26 mouse cellular contexts compared by ENCODE assay signal in the genomic region with DNA sequence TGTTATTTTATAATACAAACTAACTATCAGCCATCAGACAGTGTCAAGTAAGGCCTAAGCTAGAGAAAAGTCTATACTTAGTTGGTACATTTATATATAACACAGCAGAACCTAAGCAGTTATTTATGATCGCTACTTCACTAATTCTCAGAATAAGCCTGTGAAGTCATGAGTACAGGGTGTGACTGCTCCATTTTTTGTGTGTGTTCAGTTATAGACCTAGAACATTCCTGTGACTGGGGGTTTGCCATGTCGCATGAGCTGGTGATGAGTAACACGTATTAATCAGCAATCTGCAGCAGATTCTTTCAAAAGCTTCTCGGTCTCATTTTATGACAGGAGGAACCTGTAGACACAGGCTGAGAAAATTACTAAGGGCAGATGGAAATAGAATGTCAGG. TPM values are rescaled to one million over a fixed set of nuclear protein-coding genes. Genes with fewer than 3 reads are reported as not detected.
DNase-seq lines count a peak whose midpoint lies in the region; ATAC-seq and TF ChIP-seq lines count a peak whose summit lies in the region.
"Had no signal": no experiment of that assay in that cellular context is flagged by ENCODE, and none has a peak within 500 bp of the region (broad histone marks: within the 10 kb centered on the region; RNA-seq: fewer than 3 reads in every experiment).

No protein-coding gene starts in this region.

- H3K36me3 ChIP-seq in heart, postnatal 0 days (replicated peaks; ENCODE audit: control insufficient read depth, insufficient read depth, low read length), result no peaks in the 10 kb centered on the region
- H3K36me3 ChIP-seq: embryonic facial prominence, embryonic 10.5 days; forebrain, embryonic 15.5 days; heart, embryonic 10.5 days; limb, embryonic 15.5 days; liver, embryonic 15.5 days; lung, embryonic 15.5 days; midbrain, embryonic 13.5 days had no signal

- ATAC-seq in frontal cortex, adult (ENCODE audit: low TSS enrichment), result peak; percentile 80
- ATAC-seq in heart, postnatal 0 days (ENCODE audit: insufficient read depth, low read depth), result peak; percentile 36; the same call in 1 of the 2 replicates
- ATAC-seq in granulocyte monocyte progenitor cell, adult 5-6 weeks (replicated peaks; ENCODE audit: poor library complexity, severe bottlenecking), result no peak
- ATAC-seq: forebrain, embryonic 15.5 days; inflammation-experienced regulatory T-cells, adult 6 months; midbrain, embryonic 13.5 days had no signal

- no peak overlapping the region for H3K9ac ChIP-seq in heart, postnatal 0 days (replicated peaks; ENCODE audit: low read depth, low read length)
- H3K9ac ChIP-seq: forebrain, embryonic 15.5 days; hindbrain, embryonic 14.5 days; limb, embryonic 15.5 days; liver, embryonic 15.5 days; lung, embryonic 15.5 days; midbrain, embryonic 13.5 days had no signal

- TF ChIP-seq CTCF in heart, postnatal 0 days (IDR thresholded peaks at IDR 0.05; ENCODE audit: low read depth), result no peak

- H3K27me3 ChIP-seq in heart, postnatal 0 days (ENCODE audit: control insufficient read depth, insufficient read depth, low read length), result no peaks in the 10 kb centered on the region
- H3K27me3 ChIP-seq: forebrain, embryonic 15.5 days; limb, embryonic 15.5 days; liver, embryonic 15.5 days; lung, embryonic 15.5 days; megakaryocyte, embryonic 14.5 days; midbrain, embryonic 13.5 days had no signal

- no peak overlapping the region for H3K27ac ChIP-seq in heart, postnatal 0 days (ENCODE audit: low read depth)
- H3K27ac ChIP-seq: embryonic facial prominence, embryonic 10.5 days; forebrain, embryonic 15.5 days; heart, embryonic 10.5 days; hindbrain, embryonic 14.5 days; kidney, postnatal 0 days; limb, embryonic 15.5 days; liver, embryonic 15.5 days; lung, embryonic 15.5 days; midbrain, embryonic 13.5 days had no signal

- H3K9me3 ChIP-seq in heart, postnatal 0 days (replicated peaks; ENCODE audit: control insufficient read depth, low read length), result no peaks in the 10 kb centered on the region
- H3K9me3 ChIP-seq: embryonic facial prominence, embryonic 10.5 days; forebrain, embryonic 15.5 days; heart, embryonic 10.5 days; limb, embryonic 15.5 days; liver, embryonic 15.5 days; lung, embryonic 15.5 days; megakaryocyte, embryonic 14.5 days; midbrain, embryonic 13.5 days had no signal

- H3K4me2 ChIP-seq in heart, postnatal 0 days (ENCODE audit: low read depth, low read length), result no peak overlapping the region
- H3K4me2 ChIP-seq: forebrain, embryonic 15.5 days; hindbrain, embryonic 14.5 days; limb, embryonic 15.5 days; liver, embryonic 15.5 days; lung, embryonic 15.5 days; midbrain, embryonic 13.5 days had no signal

- WGBS in heart, postnatal 0 days, result 67% methylated on average over 4 of the region's 4 CpGs

- intact Hi-C loops in heart, postnatal 14 days (cut with DNase I), result no loop called here

- H3K4me1 ChIP-seq in heart, postnatal 0 days (ENCODE audit: control insufficient read depth, insufficient read depth), result peaks cover 4% of the 10 kb centered on the region; the same call in 1 of the 2 replicates
- H3K4me1 ChIP-seq: forebrain, embryonic 15.5 days; limb, embryonic 15.5 days; liver, embryonic 15.5 days; megakaryocyte, embryonic 14.5 days; midbrain, embryonic 13.5 days had no signal

- H3K4me3 ChIP-seq in heart, postnatal 0 days (ENCODE audit: low read depth, low read length), result no peak overlapping the region
- H3K4me3 ChIP-seq: embryonic facial prominence, embryonic 10.5 days; forebrain, embryonic 15.5 days; heart, embryonic 10.5 days; limb, embryonic 15.5 days; liver, embryonic 15.5 days; lung, embryonic 15.5 days; megakaryocyte, embryonic 14.5 days; midbrain, embryonic 13.5 days had no signal

- TF ChIP-seq EP300 in heart, postnatal 0 days (IDR thresholded peaks at IDR 0.05; ENCODE audit: low read depth), result no peak

- no peak for DNase-seq in frontal cortex, postnatal 25 days (ENCODE audit: low spot score in 2 of 2)
- DNase-seq in heart, postnatal 0 days (ENCODE audit: low spot score), result peak; percentile 11
- DNase-seq in heart, postnatal 14 days, result no peak
- DNase-seq in right cerebral cortex, postnatal 10 days (ENCODE audit: low spot score in 2 of 2), result peak; percentile 22 to 47
- DNase-seq in right cerebral cortex, postnatal 14 days, result no peak
- no peak for DNase-seq in layer of hippocampus, postnatal 10 days (ENCODE audit: low spot score in 2 of 2)
- DNase-seq: adrenal gland, postnatal 25 days; cerebellum, adult 9-10 months; kidney, adult 2 months; layer of hippocampus, adult 9-11 months; lung, postnatal 36 days; spleen, adult 18-20 months had no signal

RNA-seq across cellular contexts. Expression of a gene that starts 34.6 kb away (rescaled TPM):
- total RNA-seq in heart, postnatal 0 days (2014; rRNA removed; ENCODE audit: low replicate concordance), result 64.0 and 85.5 TPM in 2 replicates
- polyA plus RNA-seq in heart, postnatal 0 days (2015; fragmentation: Nextera tagmentation; extraction: Ambion mirVana), result 29.4 and 32.4 TPM in 2 replicates
- 100 to 1,000 TPM; 210 to 213 TPM for total RNA-seq in heart, postnatal 14 days (2021)
- total RNA-seq in layer of hippocampus, postnatal 10 days (2021), result 10 to 100 TPM; 12.4 to 13.8 TPM
- total RNA-seq in granulocyte monocyte progenitor cell, adult 5-6 weeks (2014; fragmentation: Nextera tagmentation), result not detected in 2 replicates
- total RNA-seq in granulocyte monocyte progenitor cell, adult 5-6 weeks (2017), result not detected in 2 replicates
- total RNA-seq: common myeloid progenitor, adult 5-6 weeks had no signal

Comparison
In these comparisons a context has a peak if more than half of its experiments do, and no peak if none do; other contexts are left out.
1. DNase-seq: peak in heart, postnatal 0 days (single experiment) and right cerebral cortex, postnatal 10 days (2 of 2); none in frontal cortex, postnatal 25 days (0 of 2), heart, postnatal 14 days (0 of 2), right cerebral cortex, postnatal 14 days (single experiment) and layer of hippocampus, postnatal 10 days (0 of 2).
2. RNA of a gene that starts 34.6 kb away (total RNA-seq): 210 to 213 TPM in heart, postnatal 14 days, 64.0 to 85.5 TPM in heart, postnatal 0 days and 12.4 to 13.8 TPM in layer of hippocampus, postnatal 10 days; not detected in granulocyte monocyte progenitor cell, adult 5-6 weeks; every median in the first group is over 10 times any median in the second.